Mouse (Mus musculus) brain, adult 10 weeks (tissue): Measurements from ENCODE around the gene Arl11. TPM values are rescaled to one million over a fixed set of nuclear protein-coding genes. Genes with fewer than 3 reads are reported as not detected.

Experiments used
- polyA plus RNA-seq: library from polyadenylated mRNA; stranded (reverse); fragments of 350-450 nt; fragmentation: Illumina TruSeq; extraction: RNeasy Lipid Tissue Mini Kit (QIAGEN cat#74804); gene quantifications from one replicate; pipeline ENCODE4 v1.2.3, GENCODE M21; 2015; ENCODE audit warnings: low read depth, low replicate concordance

Arl11 gene
- 0.62 TPM for polyA plus RNA-seq

DNA sequence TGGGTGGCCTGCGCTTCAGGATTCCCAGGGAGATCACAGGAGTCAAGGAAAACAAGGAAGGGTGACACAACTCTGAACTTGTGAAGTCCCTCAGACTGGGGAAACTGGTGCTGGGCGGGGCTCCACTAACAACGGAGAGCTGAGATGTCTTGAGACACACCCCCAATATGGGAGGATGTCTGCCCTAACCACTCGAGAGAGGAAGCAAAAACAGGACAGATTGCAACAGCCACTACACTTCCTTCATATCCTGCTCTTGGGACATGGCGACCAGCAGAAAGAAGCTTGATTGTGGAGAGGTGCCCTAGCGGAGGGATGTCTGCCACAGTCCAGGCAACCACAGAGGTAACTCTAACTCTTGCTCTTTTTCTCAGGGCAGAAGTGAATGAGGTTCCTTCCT lies at the start of gene Arl11:
Gene Arl11 (plus strand): TSS at position 161 of the 400 bp plus-strand sequence.

DNA sequence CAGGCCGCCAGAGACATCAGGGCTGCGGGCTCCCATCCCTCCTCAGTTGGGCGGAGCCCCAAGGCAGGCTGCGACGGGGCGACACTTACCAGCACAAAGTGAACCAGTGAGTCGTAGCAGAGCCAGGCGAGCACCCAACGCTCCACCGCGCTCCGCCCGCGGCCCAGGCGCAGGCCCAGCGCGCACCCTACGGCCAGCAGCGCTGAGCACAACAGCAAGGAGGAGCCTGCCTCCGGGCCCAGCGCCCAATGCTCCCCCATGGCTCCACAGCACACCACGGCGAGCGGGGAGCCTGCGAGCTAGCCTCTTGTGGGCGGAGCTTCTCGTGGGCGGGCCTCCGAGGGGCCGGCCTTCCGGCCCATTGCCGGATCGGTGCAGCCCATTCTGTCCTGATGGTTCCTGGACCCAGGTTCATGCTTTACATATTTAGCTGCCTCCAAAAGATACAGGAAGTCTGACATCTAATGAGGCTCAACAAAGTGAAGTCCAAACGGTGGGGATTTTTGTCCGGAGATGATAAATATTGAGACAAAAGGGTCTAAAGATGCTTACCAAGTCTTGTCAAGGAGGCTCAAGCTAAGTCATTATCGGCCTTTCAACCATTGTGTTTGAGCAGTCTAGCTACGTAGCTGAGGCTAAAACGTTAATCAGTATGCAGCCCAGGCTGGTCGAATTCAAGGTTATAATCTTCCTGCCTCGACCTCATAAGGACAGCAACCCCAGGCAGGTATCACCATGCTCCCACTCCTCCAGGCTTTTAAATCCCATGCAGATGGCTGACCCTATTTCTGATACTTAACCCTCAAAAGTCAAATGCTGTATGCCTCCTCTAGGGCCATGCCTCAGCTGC lies 50.8 kb downstream of the Arl11 start, which contains the start of gene Ebpl:
Gene Ebpl (minus strand): TSS at position 309 of the 850 bp plus-strand sequence.

Other genes with a start within 250 kb of the Arl11 start
- 21.6 TPM for gene Sacs, start 171.3 kb upstream of the Arl11 start, polyA plus RNA-seq
- not detected for gene Sgcg, start 51.3 kb upstream of the Arl11 start, polyA plus RNA-seq
- gene Ebpl, start 50.7 kb downstream of the Arl11 start, polyA plus RNA-seq, result 4.7 TPM
- gene Kpna3, start 130.1 kb downstream of the Arl11 start, polyA plus RNA-seq, result 69.3 TPM
- gene Spryd7, start 247.1 kb downstream of the Arl11 start, polyA plus RNA-seq, result 79.1 TPM